Mouse (Mus musculus): Measurements from ENCODE around the gene Rnf225. TPM values are rescaled to one million over a fixed set of nuclear protein-coding genes. Genes with fewer than 3 reads are reported as not detected.

Gene Rnf225
- polyA plus RNA-seq, 1 experiment, result 2.6 TPM

DNA sequence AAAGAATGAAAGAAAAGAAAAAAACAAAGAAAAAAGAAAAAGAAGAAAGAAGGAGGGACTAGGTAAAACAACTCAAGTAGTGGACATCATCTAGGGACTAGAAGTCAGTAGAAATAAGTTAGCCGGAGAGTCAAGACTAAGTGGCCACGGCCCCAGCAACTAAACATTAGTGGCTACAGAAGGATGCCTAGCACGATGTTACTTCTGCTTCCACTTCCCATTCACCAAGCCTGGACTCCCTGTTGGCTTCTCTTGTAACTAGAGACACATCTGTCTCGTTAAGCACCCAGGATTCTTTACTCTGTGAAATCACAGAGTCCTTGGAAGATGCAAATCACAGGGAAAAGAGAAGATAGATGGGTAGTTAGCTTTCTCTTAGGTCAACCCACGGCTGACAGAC, 30.3 kb downstream of the Rnf225 start:
- Histone ChIP-seq H3K4me3 (replicated peaks; ENCODE audit: insufficient read depth, low read depth, low read length) (no peak overlapping the region), H3K27ac (ENCODE audit: insufficient read depth, low read length) (no peak overlapping the region), H3K27me3 (ENCODE audit: control insufficient read depth, insufficient read depth, low read length) (no peaks in the 10 kb centered on the region), H3K4me1 (ENCODE audit: control insufficient read depth, insufficient read depth, low read length) (no peaks in the 10 kb centered on the region)
- DNase-seq, result no peak
- TF ChIP-seq CTCF (IDR thresholded peaks at IDR 0.05; ENCODE audit: borderline replicate concordance, insufficient read depth, low read depth, low read length), result no peak
- no peak for TF ChIP-seq POLR2A (IDR thresholded peaks at IDR 0.05; ENCODE audit: borderline replicate concordance, insufficient read depth, low read length)
- WGBS, result 74% methylated on average over 5 of the region's 5 CpGs

DNA sequence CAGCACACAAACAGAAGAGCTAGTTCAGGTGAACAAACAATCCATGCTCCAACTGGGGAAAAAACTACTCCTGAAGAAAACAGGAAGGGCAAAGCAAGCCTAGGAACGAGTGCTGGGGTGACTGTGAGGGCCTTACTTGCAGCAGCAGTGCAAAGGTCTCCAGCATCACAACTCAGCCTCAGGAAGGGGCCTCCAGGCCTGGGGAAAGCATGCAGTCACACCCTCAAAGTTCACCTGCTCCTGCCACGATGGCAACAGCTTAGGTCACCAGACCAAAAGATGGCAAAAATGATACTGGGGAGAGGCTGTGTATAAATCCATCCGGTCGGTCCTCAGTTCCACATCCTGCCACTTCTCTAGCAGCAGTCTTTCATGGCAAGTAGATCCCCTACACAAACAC, 31.7 kb downstream of the Rnf225 start:
- H3K27me3 ChIP-seq (ENCODE audit: control insufficient read depth, insufficient read depth, low read length), result no peaks in the 10 kb centered on the region
- TF ChIP-seq POLR2A (IDR thresholded peaks at IDR 0.05; ENCODE audit: borderline replicate concordance, insufficient read depth, low read length) (no peak), CTCF (IDR thresholded peaks at IDR 0.05; ENCODE audit: borderline replicate concordance, insufficient read depth, low read depth, low read length) (no peak)
- no peak overlapping the region for H3K27ac ChIP-seq (ENCODE audit: insufficient read depth, low read length)
- no peaks in the 10 kb centered on the region for H3K4me1 ChIP-seq (ENCODE audit: control insufficient read depth, insufficient read depth, low read length)
- H3K4me3 ChIP-seq (replicated peaks; ENCODE audit: insufficient read depth, low read depth, low read length), result no peak overlapping the region
- no peak for DNase-seq
- WGBS, result 77% methylated on average over 4 of the region's 4 CpGs

DNA sequence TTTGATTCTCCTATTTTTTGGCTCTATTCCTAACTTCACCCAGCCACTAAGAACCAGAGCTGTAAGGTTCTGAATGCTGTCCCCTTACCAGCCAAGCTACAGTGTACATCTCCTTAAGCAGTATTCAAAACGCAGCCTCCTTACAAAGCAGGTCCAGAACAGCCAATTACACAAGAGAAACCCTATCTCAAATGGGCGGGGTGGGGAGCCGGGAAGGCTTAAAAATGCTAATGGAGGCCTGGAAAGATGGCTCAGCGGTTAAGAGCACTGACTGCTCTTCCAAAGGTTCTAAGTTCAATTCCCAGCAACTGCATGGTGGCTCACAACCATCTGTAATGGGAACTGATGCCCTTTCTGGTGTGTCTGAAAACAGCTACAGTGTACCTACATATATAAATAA, 32.5 kb downstream of the Rnf225 start:
- no peak for DNase-seq
- 28% methylated on average over 4 of the region's 4 CpGs for WGBS
- H3K27ac ChIP-seq (ENCODE audit: insufficient read depth, low read length), result no peak overlapping the region
- no peaks in the 10 kb centered on the region; the same call in 1 of the 2 replicates for H3K4me1 ChIP-seq (ENCODE audit: control insufficient read depth, insufficient read depth, low read length)
- TF ChIP-seq CTCF (IDR thresholded peaks at IDR 0.05; ENCODE audit: borderline replicate concordance, insufficient read depth, low read depth, low read length) (no peak), POLR2A (IDR thresholded peaks at IDR 0.05; ENCODE audit: borderline replicate concordance, insufficient read depth, low read length) (no peak)
- H3K27me3 ChIP-seq (ENCODE audit: control insufficient read depth, insufficient read depth, low read length), result no peaks in the 10 kb centered on the region
- no peak overlapping the region for H3K4me3 ChIP-seq (replicated peaks; ENCODE audit: insufficient read depth, low read depth, low read length)

DNA sequence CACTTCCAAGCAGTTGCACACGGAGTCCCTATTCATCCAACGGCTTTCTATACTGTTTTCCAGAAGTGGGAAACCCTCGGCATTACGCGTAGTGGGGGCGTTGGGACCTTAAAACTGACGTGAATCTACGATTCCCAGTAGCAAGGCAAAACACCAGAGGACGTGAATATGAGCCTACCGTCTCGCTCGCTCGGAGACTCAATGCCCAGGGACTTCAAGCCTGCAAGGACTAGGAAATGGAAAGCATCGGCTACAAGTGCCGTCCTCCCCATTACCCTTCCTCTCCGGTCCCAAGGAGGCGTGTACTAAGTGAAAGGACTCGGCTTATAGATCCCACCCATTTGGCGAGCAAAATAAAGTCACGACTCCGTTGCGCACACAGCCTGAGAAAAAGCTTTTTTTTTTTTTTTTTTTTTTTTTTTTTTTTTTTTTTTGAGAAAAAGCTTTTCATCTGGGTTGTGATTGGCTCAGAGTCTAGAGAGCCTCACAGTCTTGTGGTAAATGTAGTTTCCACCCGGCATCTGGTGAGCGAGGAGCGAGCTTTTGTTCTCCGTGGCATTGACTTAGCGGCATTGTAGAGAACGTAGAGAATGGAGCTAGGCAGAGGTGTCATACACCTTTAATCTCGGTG, 34.4 kb downstream of the Rnf225 start:
- Histone ChIP-seq H3K4me3 (replicated peaks; ENCODE audit: insufficient read depth, low read depth, low read length) (peak overlapping the region; percentile 100), H3K27me3 (ENCODE audit: control insufficient read depth, insufficient read depth, low read length) (no peaks in the 10 kb centered on the region), H3K27ac (ENCODE audit: insufficient read depth, low read length) (peak overlapping the region; percentile 70), H3K4me1 (ENCODE audit: control insufficient read depth, insufficient read depth, low read length) (peaks cover 5% of the 10 kb centered on the region; the same call in 1 of the 2 replicates)
- DNase-seq, result peak; percentile 45 to 69
- 1% methylated on average over 29 of the region's 29 CpGs for WGBS
- TF ChIP-seq POLR2A (IDR thresholded peaks at IDR 0.05; ENCODE audit: borderline replicate concordance, insufficient read depth, low read length), result peak; percentile 47; the same call in 1 of the 2 replicates
- no peak for TF ChIP-seq CTCF (IDR thresholded peaks at IDR 0.05; ENCODE audit: borderline replicate concordance, insufficient read depth, low read depth, low read length)

DNA sequence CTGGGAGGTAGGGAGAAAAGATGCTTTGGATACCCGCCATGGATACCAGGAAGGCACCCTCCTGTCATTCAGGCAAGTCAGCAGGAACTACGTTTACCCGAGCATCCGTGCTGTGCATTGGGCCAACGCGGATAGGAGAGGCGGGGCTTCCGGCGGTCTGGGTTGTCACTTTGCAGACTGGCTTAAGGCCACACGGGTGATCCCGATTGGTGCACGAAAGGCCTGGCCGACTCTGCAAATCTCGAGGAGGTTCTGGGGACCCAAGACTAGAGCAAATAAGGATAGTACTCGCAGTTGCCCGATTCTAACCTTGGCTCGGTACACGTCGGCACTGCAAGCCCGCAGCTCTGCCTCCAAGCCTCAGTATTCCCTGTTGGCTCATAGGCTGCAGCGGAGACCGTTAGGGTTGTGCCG, 38.5 kb downstream of the Rnf225 start, which contains the start of gene Zfp324:
Zfp324 (plus strand) TSS at position 161 of the 414 bp plus-strand sequence.
- Histone ChIP-seq H3K4me3 (replicated peaks; ENCODE audit: insufficient read depth, low read depth, low read length) (peak within 1 kb of the TSS; percentile 94), H3K4me1 (ENCODE audit: control insufficient read depth, insufficient read depth, low read length) (peaks cover 5% of the 10 kb centered on the region; the same call in 1 of the 2 replicates), H3K27me3 (ENCODE audit: control insufficient read depth, insufficient read depth, low read length) (no peaks in the 10 kb centered on the region), H3K27ac (ENCODE audit: insufficient read depth, low read length) (peak within 1 kb of the TSS; percentile 95)
- peak; percentile 66; the same call in 1 of the 2 replicates for TF ChIP-seq POLR2A (IDR thresholded peaks at IDR 0.05; ENCODE audit: borderline replicate concordance, insufficient read depth, low read length)
- no peak for TF ChIP-seq CTCF (IDR thresholded peaks at IDR 0.05; ENCODE audit: borderline replicate concordance, insufficient read depth, low read depth, low read length)
- WGBS, result under 1% methylated on average over 23 of the region's 23 CpGs
- peak; percentile 93 to 96 for DNase-seq

DNA sequence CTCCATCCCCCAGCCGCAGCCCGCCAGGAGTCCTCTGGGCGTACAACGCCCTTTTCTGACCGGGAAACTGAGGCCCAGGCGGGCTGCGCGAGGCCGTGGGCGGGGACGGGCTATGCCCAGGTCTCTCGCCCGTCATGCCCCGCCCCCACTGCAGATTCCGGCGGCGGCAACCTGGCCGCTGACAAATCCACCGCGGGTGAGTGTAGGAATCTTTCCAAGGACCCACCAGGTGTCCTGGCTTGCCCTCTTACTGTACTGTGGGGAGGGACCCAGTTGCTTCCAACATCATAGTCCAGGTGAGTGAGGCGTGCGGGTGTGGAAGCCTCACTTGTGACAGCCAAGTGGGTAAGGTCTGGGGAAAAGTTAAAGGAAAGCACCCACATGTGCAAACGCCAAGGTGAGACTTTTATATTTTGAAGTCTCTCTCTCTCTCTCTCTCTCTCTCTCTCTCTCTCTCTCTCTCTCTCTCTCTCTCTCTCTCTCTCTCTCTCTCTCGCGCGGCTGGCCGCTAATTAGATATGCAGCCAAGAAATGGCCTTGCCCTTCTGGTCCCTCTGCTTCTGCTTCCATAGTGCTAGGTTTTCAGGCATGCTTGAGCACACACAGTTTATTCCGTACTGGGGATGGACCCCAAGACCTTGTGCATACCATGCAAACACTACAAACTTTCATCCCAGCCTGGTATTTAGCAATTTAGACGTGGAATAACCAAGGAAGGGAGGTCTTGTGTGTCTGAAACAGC, 39.1 kb downstream of the Rnf225 start:
- H3K27ac ChIP-seq (ENCODE audit: insufficient read depth, low read length), result peak overlapping the region; percentile 95
- under 1% methylated on average over 29 of the region's 29 CpGs for whole genome bisulfite sequencing
- peak; percentile 90 to 92 for DNase-seq
- H3K4me1 ChIP-seq (ENCODE audit: control insufficient read depth, insufficient read depth, low read length), result peaks cover 5% of the 10 kb centered on the region; the same call in 1 of the 2 replicates
- H3K27me3 ChIP-seq (ENCODE audit: control insufficient read depth, insufficient read depth, low read length), result no peaks in the 10 kb centered on the region
- peak overlapping the region; percentile 94 for H3K4me3 ChIP-seq (replicated peaks; ENCODE audit: insufficient read depth, low read depth, low read length)
- TF ChIP-seq CTCF (IDR thresholded peaks at IDR 0.05; ENCODE audit: borderline replicate concordance, insufficient read depth, low read depth, low read length), result no peak
- no peak for TF ChIP-seq POLR2A (IDR thresholded peaks at IDR 0.05; ENCODE audit: borderline replicate concordance, insufficient read depth, low read length)

DNA sequence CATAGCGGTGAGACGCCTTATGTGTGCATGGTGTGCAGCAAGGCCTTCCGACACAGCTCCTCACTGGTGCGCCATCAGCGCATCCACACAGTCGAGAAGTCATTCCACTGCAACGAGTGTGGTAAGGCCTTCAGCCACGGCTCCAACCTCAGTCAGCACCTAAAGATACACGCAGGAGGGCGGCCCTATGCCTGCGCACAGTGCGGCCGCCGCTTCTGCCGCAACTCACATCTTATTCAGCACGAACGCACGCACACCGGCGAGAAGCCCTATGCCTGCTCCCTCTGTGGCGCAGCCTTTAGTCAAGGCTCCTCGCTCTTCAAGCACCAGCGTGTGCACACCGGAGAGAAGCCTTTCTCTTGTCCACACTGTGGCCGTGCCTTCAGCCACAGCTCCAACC, 43.7 kb downstream of the Rnf225 start:
- Histone ChIP-seq H3K4me3 (replicated peaks; ENCODE audit: insufficient read depth, low read depth, low read length) (no peak overlapping the region), H3K4me1 (ENCODE audit: control insufficient read depth, insufficient read depth, low read length) (no peaks in the 10 kb centered on the region), H3K27ac (ENCODE audit: insufficient read depth, low read length) (no peak overlapping the region), H3K27me3 (ENCODE audit: control insufficient read depth, insufficient read depth, low read length) (no peaks in the 10 kb centered on the region)
- DNase-seq, result no peak
- WGBS, result 95% methylated on average over 25 of the region's 25 CpGs
- TF ChIP-seq POLR2A (IDR thresholded peaks at IDR 0.05; ENCODE audit: borderline replicate concordance, insufficient read depth, low read length), result no peak
- TF ChIP-seq CTCF (IDR thresholded peaks at IDR 0.05; ENCODE audit: borderline replicate concordance, insufficient read depth, low read depth, low read length), result no peak
